Mouse (Mus musculus) lung, postnatal 0 days (tissue): ENCODE results near the gene Harbi1. TPM values are rescaled to one million over a fixed set of nuclear protein-coding genes. Genes with fewer than 3 reads are reported as not detected.
A peak's percentile ranks its signal among the peaks of the same experiment; 100 is the strongest.
"Not testable (repeated sequence)": the region's sequence is repeated elsewhere in the genome, so short reads cannot be mapped to it uniquely, and the experiment has no call there.

ENCODE experiments used
- ATAC-seq: fragments of 200-750 bp; cut with Nextera tagmentation; 2 replicates; pipeline ENCODE4 v1.8.0; 2017; ENCODE audit warnings: moderate library complexity
- DNase-seq: peaks from one replicate; pipeline ENCODE4 v3.0.0-alpha.2; 2016; ENCODE audit warnings: low spot score
- H3K27ac ChIP-seq: fragments of 300-500 bp; sonication (generic); 2 replicates; pipeline ENCODE4 v1.5.1; 2014; ENCODE audit warnings: antibody characterized with exemption, mild to moderate bottlenecking, low read length, mixed read lengths
- H3K27me3 ChIP-seq: fragments of 300-500 bp; sonication (generic); replicated peaks from 2 replicates; pipeline ENCODE4 v1.6.1; 2014; ENCODE audit warnings: low read length, mixed read lengths; ENCODE audit not compliant: insufficient read depth
- H3K36me3 ChIP-seq: fragments of 300-500 bp; sonication (generic); 2 replicates; pipeline ENCODE4 v1.6.1; 2014; ENCODE audit warnings: low read length, mixed read lengths; ENCODE audit not compliant: insufficient read depth
- H3K4me1 ChIP-seq: fragments of 300-500 bp; sonication (generic); 2 replicates; pipeline ENCODE4 v1.6.1; 2014; ENCODE audit warnings: antibody characterized with exemption, low read depth, low read length, mixed read lengths; ENCODE audit not compliant: insufficient read depth
- H3K4me2 ChIP-seq: fragments of 300-500 bp; sonication (generic); replicated peaks from 2 replicates; pipeline ENCODE4 v1.6.1; 2014; ENCODE audit warnings: low read depth, mild to moderate bottlenecking, low read length, moderate library complexity, mixed read lengths
- H3K4me3 ChIP-seq: fragments of 300-500 bp; sonication (generic); 2 replicates; pipeline ENCODE4 v1.5.1; 2014; ENCODE audit warnings: low read depth, low read length
- H3K9ac ChIP-seq: fragments of 300-500 bp; sonication (generic); replicated peaks from 2 replicates; pipeline ENCODE4 v1.6.1; 2014; ENCODE audit warnings: low read depth, mild to moderate bottlenecking
- H3K9me3 ChIP-seq: fragments of 300-500 bp; sonication (generic); 2 replicates; pipeline ENCODE4 v1.6.1; 2016; ENCODE audit warnings: low read length, mixed read lengths
- CTCF ChIP-seq: IDR thresholded peaks from 2 replicates; pipeline ENCODE4 v1.5.1; 2016; ENCODE audit warnings: antibody characterized with exemption, mild to moderate bottlenecking
- EP300 ChIP-seq: IDR thresholded peaks from 2 replicates; pipeline ENCODE4 v1.6.1; 2016; ENCODE audit warnings: antibody characterized with exemption, mild to moderate bottlenecking, control low read depth
- WGBS: fragments of 180-500 bp; shearing (Covaris S2); extraction: QIAGEN DNeasy Blood & Tissue Kit; methylation state at CpG from one replicate; pipeline ENCODE4 v1.1.7; 2014; 5-methylcytosine and 5-hydroxymethylcytosine counted together
- polyA plus RNA-seq: library from polyadenylated mRNA; unstranded; fragments of >200 nt; fragmentation: Nextera tagmentation; extraction: Ambion mirVana; gene quantifications from 2 replicates; pipeline ENCODE4 v1.2.1, GENCODE M21; 2015

The Harbi1 gene
- polyA plus RNA-seq, 1 experiment from 2014 or later: 12.2 TPM

DNA sequence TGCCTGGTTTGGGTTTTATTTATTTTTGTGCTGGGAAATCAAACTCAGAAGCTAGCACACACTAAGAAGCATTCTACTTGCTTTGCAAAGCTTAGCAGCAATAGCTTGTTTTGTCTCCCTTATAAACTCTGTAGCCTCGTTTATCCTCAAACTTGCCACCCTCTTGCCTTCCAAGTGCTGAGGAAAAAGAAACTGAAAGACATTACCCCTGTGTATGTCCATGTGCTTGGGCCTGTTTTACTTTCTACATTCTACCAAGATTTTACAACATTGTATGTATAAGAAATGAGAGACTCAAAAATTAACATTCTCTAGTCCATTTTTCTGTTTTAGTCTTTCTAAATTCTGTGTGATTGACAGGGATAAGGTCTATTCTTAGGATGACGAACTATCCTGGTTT is 14.1 kb downstream of the Harbi1 start:
- no peaks in the 10 kb centered on the region for H3K9me3 ChIP-seq
- no peak overlapping the region for H3K9ac ChIP-seq
- no peak overlapping the region for H3K4me2 ChIP-seq
- no peak overlapping the region for H3K27ac ChIP-seq
- peaks cover 9% of the 10 kb centered on the region for H3K36me3 ChIP-seq
- H3K27me3 ChIP-seq: no peaks in the 10 kb centered on the region
- no peak overlapping the region for H3K4me3 ChIP-seq
- DNase-seq: no peak
- no peak for TF ChIP-seq CTCF
- TF ChIP-seq EP300: no peak
- 47% methylated on average over 2 of the region's 2 CpGs for WGBS
- H3K4me1 ChIP-seq: no peaks in the 10 kb centered on the region
- ATAC-seq: no peak

- H3K27ac ChIP-seq, H3K27me3 ChIP-seq, H3K36me3 ChIP-seq, H3K9ac ChIP-seq, ATAC-seq, H3K4me3 ChIP-seq, H3K4me1 ChIP-seq, H3K9me3 ChIP-seq, H3K4me2 ChIP-seq, DNase-seq: not testable (repeated sequence)
- 38% methylated on average over 4 of the region's 4 CpGs for WGBS
Measured at GRCm38 (mm10) chr2:91725476-91725875, 14.8 kb downstream of the Harbi1 start.

GRCm38 (mm10) chr2:91727011-91727410 is 16.4 kb downstream of the Harbi1 start:
- DNase-seq: no peak
- Histone ChIP-seq H3K4me2 (no peak overlapping the region), H3K4me1 (no peaks in the 10 kb centered on the region), H3K9me3 (no peaks in the 10 kb centered on the region), H3K27ac (no peak overlapping the region), H3K4me3 (no peak overlapping the region), H3K9ac (no peak overlapping the region), H3K27me3 (no peaks in the 10 kb centered on the region), H3K36me3 (no peaks in the 10 kb centered on the region)
- WGBS: 76% methylated on average over 3 of the region's 3 CpGs
- TF ChIP-seq CTCF (no peak), EP300 (no peak)
- no peak for ATAC-seq

DNA sequence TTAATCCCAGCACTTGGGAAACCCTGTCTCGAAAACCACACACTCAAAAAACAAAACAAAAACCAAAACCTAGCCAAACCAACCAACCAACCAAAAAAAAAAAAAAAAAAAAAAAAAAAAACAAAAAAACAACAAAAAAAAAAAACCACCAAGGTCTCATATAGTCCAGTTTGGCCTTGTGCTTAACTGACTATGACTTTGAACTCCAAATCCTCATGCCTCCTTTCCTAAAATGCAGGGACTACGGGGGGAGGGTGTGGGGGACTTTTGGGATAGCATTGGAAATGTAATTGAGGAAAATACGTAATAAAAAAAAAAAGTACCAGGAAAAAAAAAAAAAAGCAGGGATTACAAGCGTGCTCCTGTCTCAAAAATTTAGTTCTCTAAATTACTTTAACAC is 18.9 kb downstream of the Harbi1 start:
- Histone ChIP-seq H3K27ac (no peak overlapping the region), H3K27me3 (no peaks in the 10 kb centered on the region), H3K4me1 (no peaks in the 10 kb centered on the region), H3K9me3 (no peaks in the 10 kb centered on the region), H3K36me3 (no peaks in the 10 kb centered on the region), H3K4me2 (peak overlapping the region; percentile 73), H3K9ac (no peak overlapping the region), H3K4me3 (peak overlapping the region; percentile 99)
- no peak for ATAC-seq
- 18% methylated on average over 4 of the region's 4 CpGs for WGBS
- DNase-seq: no peak
- no peak for TF ChIP-seq CTCF
- TF ChIP-seq EP300: no peak

DNA sequence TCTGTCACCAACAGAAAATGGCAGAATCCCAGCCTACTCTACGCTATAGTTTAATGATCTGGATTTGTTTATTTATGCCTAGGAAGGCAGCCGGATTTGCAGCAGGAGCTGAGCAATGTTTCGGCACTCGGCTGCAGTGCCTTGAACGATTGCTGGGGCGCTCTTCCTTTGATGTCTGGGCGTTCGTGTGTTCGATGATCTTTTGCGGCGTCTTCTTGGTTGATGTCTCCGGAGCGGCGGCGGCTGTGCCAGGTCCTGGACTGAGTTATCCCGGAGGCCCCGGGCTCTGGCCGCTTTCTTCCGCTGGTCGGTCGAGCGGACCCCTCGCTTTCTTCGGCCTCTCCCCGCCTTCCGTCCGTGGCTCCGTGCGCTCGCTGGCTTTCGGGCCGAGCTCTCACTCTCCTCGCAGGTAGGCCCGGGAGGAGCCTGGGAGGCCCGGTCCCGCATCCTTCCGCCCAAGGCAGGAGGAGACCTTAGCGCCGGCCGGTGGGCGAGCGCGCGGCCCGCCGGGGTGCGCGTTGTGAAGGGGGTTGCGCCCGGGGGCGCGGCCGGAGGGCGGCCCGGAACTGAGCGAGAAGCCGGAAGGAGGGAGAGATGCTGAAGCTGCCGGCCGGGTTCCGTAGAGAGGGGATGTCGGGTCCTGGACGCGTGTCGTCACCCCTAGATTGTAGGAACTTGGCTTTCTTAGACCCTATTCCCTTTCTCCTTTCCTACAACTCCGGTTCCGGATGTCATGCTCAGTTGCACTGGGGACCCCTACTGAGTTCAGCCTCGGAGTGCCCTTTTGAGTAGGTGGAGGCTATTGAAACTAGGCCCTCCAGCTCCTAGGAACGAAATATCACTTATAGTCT is 19.5 kb downstream of the Harbi1 start, which contains the start of gene Ambra1:
Ambra1 (plus strand) TSS at position 164 of the 851 bp plus-strand sequence.
- H3K4me1 ChIP-seq: no peaks in the 10 kb centered on the region
- WGBS: under 1% methylated on average over 65 of the region's 68 CpGs
- peak within 1 kb of the TSS; percentile 99 for H3K4me3 ChIP-seq
- H3K9me3 ChIP-seq: no peaks in the 10 kb centered on the region
- peak within 1 kb of the TSS; percentile 92 for H3K27ac ChIP-seq
- H3K4me2 ChIP-seq: peak within 1 kb of the TSS; percentile 73
- TF ChIP-seq CTCF (peak; percentile 63), EP300 (no peak)
- DNase-seq (peak; percentile 94), ATAC-seq (peak; percentile 89)
- H3K27me3 ChIP-seq: no peaks in the 10 kb centered on the region
- peak within 1 kb of the TSS; percentile 94 for H3K9ac ChIP-seq
- no peaks in the 10 kb centered on the region for H3K36me3 ChIP-seq

DNA sequence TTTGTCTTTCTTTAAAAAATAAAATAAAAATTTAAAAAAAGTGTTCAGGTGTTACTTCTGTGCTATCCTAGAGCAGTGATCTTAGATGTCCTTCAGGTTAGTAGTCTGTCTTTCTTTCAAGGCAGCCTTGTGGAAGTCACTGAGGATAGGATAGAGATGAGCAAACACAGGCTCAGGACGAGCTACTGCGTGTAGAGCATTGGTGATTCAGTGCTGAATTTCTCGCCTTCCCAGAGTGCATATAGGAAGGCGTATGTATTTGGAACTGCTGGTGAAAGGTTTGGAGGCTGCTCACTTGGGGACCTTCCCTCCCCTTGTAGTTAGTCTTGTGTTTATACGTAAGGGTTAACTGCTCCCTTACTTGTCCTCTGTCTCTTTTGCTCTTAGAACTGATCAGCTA is 24.6 kb downstream of the Harbi1 start:
- WGBS: 91% methylated on average over 5 of the region's 5 CpGs
- no peak overlapping the region for H3K27ac ChIP-seq
- TF ChIP-seq CTCF (no peak), EP300 (no peak)
- H3K4me1 ChIP-seq: no peaks in the 10 kb centered on the region
- no peak overlapping the region for H3K4me3 ChIP-seq
- no peak for ATAC-seq
- H3K4me2 ChIP-seq: no peak overlapping the region
- no peaks in the 10 kb centered on the region for H3K36me3 ChIP-seq
- H3K9ac ChIP-seq: no peak overlapping the region
- H3K9me3 ChIP-seq: no peaks in the 10 kb centered on the region
- H3K27me3 ChIP-seq: no peaks in the 10 kb centered on the region
- no peak for DNase-seq
